Comparison of ENCODE assay signal across 17 mouse cellular contexts in genomic region chr5:128912374-128912773, GRCm38 (mm10). TPM values are rescaled to one million over a fixed set of nuclear protein-coding genes. Genes with fewer than 3 reads are reported as not detected.
"Had no signal": no experiment of that assay in that cellular context is flagged by ENCODE, and none has a peak within 500 bp of the region (broad histone marks: within the 10 kb centered on the region; RNA-seq: fewer than 3 reads in every experiment).

No protein-coding gene starts in this region.

- H3K9ac ChIP-seq: liver, embryonic 15.5 days; midbrain, embryonic 15.5 days had no signal

- H3K4me1 ChIP-seq: liver, embryonic 15.5 days; midbrain, embryonic 15.5 days had no signal

- H3K4me3 ChIP-seq: limb, embryonic 10.5 days; liver, embryonic 15.5 days; midbrain, embryonic 15.5 days had no signal

- DNase-seq: kidney, adult 8-10 months; kidney, postnatal 25 days; lung, adult 2 months; lung, postnatal 36 days; retina, postnatal 1 day; thymus, adult 18-20 months; thymus, postnatal 14 days had no signal

- H3K27ac ChIP-seq: limb, embryonic 10.5 days; liver, embryonic 15.5 days; midbrain, embryonic 15.5 days; stomach, postnatal 0 days had no signal

- ATAC-seq: intestine, postnatal 0 days; lung, postnatal 0 days; midbrain, embryonic 15.5 days had no signal

- H3K27me3 ChIP-seq: liver, embryonic 15.5 days; midbrain, embryonic 15.5 days had no signal

- H3K9me3 ChIP-seq: limb, embryonic 10.5 days; liver, embryonic 15.5 days; midbrain, embryonic 15.5 days had no signal

- H3K36me3 ChIP-seq: limb, embryonic 10.5 days; liver, embryonic 15.5 days; midbrain, embryonic 15.5 days had no signal

- H3K4me2 ChIP-seq: liver, embryonic 11.5 days; liver, embryonic 15.5 days; midbrain, embryonic 11.5 days; midbrain, embryonic 15.5 days had no signal

RNA-seq across cellular contexts. Expression of gene Rimbp2, which starts 40.9 kb away (rescaled TPM):
- total RNA-seq: megakaryocyte progenitor cell, adult 5-6 weeks; neutrophil, adult 5-6 weeks had no signal
- polyA plus RNA-seq: liver, embryonic 15.5 days; lung, postnatal 0 days had no signal
